Mouse (Mus musculus): ENCODE results near the gene Tfec.

Tfec gene

DNA sequence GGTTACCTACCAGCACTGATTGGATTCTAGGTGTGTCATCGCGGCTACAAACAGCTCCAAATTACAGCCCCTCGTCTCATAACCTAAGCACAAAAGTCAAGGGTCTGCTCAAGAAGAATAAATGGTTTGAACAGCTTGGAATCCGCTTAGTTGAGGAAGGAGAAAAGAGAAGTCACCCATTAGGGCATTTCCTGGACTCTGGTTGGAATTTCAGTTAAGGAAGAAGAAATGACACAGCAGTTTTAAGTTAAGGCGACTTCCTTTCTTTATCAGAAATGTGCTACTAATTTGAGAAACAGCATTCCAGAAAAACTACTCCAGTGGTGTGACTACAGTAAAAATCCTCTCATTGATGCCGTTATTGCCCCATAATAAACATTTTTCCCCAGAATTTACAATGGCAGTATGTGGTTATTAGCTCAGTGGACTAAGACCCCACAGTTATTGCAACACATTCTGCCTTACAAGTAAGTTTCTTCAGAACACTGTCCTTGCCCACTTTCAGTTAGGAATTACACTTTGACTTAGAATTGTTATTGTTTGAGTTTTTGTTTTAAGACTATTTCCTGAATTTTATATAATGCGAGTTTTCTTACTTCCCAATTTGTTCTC is at the start of gene Tfec:
TSS of gene Tfec (minus strand) at position 191 of the 612 bp plus-strand sequence.
- DNase-seq: no peak

DNA sequence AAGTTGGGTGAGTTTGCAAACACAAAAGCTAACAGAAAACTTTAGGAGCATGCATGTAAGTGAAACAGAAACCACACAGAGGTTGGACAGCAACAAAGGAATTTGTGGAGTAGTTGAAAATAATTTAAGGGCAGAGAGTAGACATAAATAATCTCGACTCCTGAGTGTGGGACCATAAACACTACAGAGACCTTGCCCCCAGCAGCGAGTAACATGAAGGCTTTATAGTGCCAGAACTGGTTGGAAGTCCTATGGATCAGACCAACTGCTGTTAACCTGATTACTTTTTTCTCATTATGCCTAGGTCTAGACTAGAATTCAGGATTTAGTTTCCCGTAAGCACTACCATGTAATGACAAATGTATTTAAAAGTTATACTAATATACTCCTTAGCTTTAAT is 49.6 kb upstream of the Tfec start:
- no peak for DNase-seq

DNA sequence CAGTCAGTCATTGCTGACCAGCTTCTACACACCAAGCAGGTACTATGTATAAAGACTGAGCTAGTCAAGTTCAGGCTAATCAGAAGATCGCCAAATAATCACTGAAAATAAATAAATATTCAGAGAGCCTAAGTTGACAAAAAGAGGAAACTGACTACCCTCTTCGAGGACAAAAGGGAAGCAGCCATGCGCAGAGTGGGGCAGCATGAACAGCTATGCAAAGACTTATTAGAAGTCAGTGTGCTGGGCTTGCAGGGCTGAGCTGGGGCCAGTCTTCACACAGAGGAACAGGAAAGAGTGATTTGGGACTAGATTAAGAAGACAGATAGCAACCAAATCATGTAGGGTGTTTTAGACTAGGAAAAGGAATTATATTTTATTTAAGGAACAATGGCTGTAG is 45.3 kb upstream of the Tfec start:
- DNase-seq: peak; percentile 17

DNA sequence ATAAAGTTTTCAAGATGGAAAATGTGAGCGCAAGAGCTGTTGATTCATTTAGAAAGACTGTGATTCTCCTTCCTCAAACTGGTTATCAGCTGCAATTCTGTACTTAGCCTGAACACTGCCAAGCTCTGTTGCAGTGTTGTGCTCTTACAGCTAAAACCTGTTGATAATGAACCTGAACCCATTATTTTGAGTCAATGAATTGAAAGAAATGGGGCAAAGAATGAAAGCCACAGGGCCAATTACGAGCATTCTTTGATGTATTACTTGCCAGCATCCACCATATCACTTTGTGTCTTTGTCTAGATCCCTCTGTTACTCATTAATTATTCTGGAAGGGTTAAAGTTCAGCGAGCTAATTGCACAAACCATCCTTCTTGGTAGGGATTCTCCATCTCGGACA is 44.2 kb upstream of the Tfec start:
- DNase-seq: no peak

DNA sequence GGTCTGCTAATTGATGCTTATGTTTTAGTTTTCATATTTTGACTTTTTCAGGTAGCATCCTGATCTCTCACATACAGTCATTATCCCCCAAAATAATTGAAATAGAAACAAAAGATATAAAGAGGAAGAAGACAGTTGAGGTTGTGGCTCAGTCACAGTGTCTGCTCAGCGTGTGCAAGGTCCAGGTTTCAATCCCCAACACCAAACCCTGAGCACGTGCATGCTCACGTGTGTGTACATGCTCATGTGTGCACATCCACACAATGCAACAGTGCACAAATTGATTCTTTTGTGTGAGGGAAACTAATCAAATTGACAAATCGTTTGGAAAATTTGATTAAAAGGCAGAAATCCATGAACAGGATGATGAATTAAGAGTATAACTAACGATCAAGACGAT is 32.8 kb upstream of the Tfec start:
- no peak for DNase-seq

DNA sequence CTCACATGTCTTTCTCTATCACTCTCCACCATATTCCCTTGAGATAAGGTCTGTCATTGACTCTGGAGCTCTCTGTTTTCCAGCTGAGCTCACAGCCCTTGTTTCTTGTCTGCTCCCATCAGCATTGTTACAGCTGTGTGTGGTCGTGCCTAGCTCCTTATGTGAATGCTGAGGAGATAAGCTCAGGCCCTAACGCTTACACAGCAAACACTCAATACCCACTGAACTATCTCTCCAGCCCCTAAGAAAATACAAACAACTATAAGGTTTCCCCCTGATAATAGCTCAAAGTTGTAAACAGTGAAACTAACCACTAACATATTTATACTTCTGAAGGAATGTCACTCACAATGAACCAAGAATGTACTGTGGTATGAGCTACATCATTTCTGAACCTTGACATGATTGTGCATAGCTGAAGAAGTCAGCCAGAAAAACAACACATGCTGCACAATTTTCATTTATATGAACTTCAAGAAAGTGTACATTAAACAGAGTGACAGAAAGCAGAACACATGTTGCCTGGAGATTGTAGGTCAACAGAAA is 21.9 kb upstream of the Tfec start:
- DNase-seq: no peak

DNA sequence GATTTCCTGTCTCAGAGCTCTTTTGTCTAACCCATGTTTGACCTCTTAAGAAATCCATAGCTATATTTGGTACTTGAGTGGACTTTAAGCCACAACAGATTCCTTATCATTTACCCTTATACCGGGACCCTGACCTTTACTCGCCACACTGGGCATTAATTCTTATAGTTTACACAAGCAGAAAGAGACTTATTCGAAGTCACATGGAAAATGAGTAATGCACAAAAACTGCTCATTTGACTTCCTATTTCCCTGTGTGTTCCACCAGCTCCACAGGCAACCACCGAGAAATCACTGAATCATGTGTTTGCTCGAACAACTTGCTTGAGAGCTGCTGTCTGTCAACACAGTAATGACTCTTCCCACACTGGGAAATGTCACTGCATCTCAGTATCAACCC is 6.4 kb downstream of the Tfec start:
- no peak for DNase-seq

DNA sequence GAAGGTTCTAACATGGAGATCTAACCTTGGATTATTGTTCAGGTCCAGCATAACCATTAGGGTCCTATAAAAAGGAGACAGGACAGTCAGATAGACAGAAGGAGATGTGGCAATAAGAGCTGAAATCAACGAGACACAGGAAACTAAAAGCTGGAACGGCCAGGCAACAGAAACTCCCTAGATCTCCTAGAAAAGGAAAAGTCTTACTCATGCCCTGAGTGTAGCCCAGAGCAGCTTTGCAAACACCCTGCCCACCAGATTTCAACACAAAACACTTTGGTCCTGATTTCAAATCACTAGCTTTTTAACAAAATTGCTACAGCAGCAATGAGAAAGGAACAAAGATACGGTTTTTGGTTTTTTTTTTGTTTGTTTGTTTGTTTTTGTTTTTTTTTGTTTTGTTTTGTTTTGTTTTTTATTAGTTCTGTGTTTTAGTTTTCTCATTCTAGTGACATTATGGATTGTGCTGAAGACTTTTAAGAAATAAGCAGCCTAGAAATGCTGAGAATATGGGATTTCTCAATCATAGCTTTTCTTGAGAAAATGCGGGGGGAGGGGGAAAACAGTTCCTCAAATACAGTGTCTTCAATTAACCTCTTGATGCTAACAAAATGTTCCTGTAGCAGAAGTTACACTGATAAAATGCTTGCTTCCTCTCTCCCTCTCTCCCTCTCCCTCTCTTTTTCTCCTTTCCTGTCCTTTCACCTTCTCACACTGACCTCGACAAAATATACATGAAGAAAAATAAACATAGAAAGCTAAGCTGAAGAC is 14.5 kb downstream of the Tfec start:
- no peak for DNase-seq

DNA sequence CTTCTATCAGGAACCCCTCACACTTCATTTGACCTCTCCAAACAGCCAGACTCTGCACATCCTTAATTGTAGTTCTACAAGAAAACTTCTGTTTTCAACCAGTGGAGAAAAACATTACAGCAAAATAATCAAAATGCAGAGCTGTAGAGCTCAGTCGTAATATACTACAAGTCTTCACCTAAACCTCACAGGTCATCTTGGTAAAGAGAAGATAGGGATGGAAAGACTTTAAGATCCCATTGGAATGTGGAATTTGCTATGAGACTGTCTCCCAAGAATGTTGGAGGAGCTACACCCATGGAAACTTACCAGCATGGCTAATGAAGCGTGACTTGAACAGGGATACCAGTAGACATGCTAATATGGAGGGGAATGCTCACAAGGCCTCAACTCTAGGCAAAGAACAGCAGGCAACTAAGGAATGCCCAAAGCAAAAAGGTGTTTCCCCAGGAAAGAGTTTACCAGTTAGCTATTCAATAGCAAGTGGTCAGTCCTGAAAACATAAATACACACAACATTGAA is 24.2 kb downstream of the Tfec start:
- no peak for DNase-seq

DNA sequence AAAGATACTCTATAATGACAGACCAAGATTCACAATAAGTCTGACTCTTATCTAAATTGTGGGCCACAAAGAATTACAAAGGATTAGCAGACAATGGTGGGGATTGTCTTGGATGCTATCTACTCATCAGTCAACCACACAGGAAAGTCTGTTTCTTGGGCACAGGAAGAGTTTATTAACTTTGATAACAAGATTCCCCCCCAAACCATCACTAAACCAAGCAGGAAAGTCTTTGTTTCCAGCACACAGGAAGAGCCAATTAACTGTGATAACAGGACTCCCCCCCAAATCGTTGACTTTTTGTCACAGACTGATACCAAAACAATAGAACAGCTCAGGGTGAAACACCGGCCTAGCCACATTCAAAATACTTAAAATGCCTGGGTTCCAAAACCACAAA is 28.2 kb downstream of the Tfec start:
- DNase-seq: no peak

DNA sequence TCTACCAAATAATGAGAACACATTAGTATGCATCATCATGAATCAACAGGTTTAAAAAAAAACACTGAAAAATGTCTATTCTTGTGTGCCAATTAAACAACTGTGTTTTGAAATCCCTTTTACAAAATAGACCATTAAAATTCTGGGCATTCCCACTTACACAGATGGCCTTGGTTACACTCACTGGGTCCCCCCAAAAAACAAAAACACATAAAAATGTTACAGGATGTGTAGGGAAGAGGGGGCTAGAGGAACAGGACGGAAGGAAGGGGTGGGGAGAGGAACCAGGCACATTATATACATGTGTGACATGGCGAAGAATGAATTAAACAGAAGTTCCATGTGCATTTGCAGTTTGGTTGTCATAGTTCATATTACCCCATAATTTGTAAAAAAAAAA is 29.9 kb downstream of the Tfec start:
- DNase-seq: no peak

DNA sequence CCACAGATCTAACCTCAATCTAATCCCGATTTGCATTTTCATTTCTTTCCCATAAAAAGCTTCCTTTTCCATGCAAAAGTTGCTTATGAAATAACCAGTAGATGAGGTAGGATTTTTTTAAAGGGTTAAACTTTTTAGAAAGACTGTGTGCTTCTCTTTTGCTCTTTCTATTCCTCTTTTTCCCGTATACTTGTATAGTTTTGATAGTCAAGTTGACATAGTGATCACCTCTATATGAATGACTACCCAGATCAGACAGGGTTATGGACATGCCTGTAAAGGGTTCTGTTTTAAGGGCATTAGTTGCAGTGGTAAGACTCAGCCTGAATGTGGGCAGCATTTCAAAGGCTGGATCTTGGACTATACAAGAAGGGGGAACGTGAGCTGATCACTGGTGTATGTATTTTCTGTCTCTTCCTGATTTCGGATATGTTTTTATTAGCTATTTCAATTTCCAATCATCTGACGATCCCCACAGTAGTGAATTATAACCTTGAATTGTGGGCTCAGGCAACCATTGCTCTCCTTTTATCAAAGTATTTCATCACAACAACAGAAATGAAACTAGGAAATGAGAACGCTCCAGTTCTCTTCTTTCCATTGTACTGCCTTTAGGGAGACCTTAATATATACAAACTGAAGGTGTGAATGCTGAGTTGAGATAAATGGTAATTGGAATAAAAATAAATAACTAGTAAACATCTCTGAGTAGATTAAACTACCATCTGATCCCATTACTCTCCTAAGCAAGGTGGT is 35.3 kb downstream of the Tfec start:
- DNase-seq: no peak

DNA sequence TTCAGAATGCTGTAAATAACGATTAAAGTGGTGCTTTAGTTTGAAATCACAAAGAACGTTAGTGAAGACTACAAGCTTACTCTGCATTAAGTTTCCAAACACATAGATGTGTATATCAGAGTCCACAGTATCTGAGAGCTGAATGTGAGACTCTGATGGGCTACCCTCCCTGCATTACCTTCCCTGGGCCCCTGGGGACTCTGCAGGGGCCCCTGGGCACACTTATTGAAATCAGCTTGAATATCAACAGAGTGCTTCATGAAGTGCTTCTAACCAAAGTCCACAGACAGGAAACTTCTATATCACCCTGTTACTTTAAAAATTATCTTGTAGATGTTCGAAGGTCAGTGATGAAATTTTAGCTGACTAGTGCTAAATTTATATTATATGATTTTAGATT is 36.2 kb downstream of the Tfec start:
- no peak for DNase-seq

DNA sequence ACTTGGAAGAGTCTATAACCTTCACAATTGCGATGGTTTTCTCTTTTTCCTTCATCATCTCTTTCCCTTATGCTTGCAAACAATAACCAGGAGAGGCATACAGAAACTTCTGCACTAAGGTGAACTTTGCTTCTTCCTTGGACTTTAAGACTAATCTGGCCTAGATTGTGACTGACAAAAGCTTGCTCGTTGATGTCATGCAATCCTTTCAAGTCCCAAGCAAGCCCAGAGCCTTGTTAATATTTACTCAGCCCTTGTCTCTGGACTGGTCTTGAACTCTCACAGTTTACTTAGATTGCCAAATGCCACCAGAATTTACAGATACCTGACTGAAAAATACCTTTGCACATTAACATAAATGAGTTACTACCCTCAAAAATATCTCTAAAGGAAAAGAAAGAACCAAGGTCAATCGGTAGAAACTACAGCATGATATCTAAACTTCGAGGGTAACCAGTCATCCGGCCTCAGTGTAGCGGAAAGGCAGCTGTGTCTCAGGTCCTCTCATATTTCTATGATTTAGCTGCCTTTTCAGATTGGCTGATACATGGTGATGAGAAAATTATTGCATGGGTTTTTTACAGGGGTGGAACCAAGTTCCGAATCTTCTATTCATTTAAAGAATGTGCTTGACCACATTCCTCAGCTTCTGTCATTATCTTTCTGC is 42.2 kb downstream of the Tfec start:
- no peak for DNase-seq

DNA sequence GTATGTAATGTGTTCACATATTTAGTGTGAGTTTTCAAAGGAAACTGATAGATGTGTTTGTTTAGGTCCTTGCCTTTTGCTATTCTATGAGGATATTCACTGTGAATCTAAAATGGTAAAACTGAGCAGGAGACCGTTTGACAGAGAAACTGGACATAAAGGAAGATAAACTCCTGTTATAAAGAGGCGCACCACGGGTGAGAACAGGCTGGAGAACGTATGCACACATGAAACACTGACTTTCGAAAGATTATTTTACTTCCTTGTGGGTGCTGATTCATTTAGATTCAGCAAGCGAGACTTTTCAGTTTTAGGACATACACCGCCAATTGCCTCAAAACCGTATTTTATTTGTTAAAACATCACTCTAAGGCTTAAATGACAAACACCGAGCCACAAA is 43.3 kb downstream of the Tfec start:
- DNase-seq: no peak

DNA sequence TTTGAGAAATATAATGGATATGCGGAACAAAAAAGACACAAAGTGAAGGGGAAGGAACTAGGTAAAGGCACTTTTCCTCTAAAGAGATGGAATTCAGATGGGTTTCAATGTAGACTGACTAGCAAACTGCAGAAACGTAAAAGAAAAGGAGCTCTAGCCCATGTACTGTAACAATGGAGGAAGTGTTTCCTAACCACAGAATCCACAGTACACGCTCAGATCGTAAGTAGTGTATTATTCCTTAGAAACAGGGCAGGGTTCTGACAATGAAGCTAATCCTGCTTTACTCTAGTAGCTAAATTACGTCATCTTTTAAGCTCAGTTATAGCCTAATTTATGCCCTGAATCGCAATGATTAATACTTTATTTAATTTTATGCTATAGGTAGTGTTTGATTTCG is 51.7 kb downstream of the Tfec start:
- no peak for DNase-seq

DNA sequence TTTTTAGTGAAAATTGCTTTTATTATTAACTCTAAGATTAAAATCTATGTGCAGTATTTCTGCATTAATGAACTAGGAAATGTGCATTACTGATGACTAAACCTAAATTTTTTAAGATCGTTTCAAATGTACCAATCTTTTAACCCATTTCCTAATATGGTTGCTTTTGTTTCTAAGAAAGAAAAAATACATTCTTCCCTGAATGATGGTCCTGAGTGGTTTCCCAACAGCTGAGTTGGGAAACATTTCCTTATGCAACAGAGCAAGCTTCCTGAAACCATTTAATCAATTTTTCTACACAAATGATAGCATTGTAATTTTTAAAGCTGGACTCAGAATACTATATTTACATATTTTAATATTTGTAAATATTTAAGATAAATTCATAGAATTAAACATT is 62.6 kb downstream of the Tfec start:
- no peak for DNase-seq

DNA sequence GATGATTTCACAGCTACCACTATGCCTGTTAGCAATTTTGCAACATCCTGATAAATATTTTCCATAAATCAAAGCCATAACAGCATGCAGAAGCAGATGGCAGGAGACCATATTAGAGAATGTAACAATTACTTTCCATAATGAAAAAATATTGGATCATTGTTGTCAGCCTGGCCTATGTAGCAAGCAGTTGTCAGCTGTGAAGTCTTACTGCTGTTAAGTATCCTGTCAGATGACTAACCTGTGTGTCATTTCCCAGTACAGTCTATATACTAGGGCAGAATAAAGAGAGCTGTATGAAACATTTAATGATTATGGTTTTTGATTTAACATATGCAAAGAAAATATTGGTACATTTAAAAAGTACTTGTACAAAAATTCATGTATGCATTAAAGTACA is 69.9 kb downstream of the Tfec start:
- DNase-seq: no peak

DNA sequence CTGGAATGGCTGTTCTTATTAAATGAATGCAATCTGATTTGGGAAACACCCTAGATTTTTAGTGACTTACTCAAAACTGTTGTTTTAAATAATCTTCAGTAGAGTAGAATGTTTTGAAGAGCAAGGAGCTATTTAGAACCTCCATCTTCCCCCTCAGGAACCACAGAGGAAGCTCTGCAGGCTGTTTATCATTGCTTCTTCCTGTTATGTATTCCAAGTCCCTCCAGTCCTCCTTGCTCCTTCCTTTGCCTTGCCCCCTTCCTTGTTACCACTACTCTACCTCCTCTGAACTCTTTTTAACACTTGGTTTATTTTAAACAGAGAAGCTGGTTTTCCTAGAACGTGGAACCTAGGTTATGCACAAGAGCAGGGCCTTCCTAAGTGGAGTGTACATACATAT is 76.3 kb downstream of the Tfec start:
- DNase-seq: no peak

DNA sequence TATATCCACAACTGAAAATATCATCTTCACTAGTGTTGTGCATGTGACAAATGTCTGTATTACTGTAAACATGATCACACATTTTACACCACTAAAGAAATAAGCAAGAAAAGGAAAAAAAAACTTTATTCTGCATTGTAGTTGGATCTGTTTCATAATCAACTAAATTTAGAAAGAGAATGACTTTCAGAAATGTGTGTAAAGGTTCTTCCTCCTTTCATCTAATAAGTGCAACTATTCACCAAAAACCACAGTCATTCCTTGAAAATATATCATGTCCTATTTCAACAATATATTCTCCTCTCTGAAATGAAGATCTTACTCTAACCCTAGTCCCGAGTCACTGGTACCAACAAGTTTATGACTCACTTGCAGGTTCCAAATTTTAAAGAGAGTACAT is 91.9 kb downstream of the Tfec start:
- no peak for DNase-seq

DNA sequence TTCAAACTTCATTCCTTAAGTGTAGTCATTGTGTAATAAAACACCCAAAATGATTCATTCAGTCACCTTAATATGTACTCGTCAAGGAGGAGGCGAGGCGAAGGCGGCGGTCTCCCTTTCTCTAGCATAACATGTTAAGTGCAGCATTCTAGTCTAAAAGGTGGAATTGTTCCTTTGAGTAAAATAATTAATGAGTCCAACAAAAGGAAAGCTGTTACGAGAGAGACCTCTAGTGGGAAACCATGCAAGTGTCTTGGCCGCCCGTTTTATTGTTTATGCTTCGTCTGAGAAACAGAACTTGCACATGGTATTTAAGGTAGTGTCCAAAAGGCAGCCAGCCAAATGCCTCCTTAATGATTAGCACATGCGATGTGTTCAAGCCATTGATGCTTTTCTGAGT is 100.6 kb downstream of the Tfec start:
- DNase-seq: no peak

DNA sequence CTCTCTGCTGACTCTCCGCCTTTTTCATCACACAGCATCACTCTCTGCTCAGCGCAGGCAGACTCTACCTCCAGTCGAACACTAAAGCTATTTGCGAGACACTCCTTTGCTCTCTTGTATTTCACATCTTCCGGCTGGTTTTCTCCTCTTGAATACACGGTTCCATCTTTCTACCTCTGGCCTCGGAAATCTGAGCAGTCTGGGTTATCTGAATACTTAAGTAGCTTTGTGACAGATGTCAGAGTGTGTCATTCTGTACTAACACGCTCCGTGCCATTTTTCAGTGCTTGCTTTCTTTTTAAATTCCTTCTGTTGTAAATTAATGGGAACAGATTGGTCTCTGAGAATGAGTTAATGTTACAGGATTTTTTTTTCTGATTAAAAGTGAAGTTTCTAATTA is 101.3 kb downstream of the Tfec start:
- no peak for DNase-seq

DNA sequence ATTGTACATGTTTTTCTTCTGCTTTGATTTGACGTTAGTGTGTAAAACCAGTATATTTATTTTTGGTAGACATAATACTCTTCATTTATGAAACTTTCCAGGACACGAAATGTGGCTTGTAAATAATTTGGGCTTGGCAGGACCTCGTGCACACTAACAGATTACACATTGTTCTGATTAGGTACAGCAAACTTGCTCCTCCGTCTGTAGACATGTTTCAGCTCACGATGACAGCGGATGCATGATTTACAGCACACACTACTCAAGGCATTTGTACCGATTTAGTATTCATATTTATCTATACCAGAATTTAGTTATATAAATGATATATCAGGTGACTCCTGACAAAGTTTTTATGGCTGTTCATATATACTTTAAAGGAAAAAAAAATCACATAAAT is 104.2 kb downstream of the Tfec start:
- no peak for DNase-seq
